Mouse (Mus musculus) ES-E14 (cell line): ENCODE measurements around the gene Hmx1. TPM values are rescaled to one million over a fixed set of nuclear protein-coding genes. Genes with fewer than 3 reads are reported as not detected.

ENCODE experiments used
- DNase-seq: peaks from one replicate; pipeline ENCODE4 v3.0.0-alpha.2; 2013; ENCODE audit warnings: low read depth, low spot score
- H3K27ac ChIP-seq: 2 replicates; pipeline ENCODE4 v1.5.1; 2012; ENCODE audit warnings: low read depth, mild to moderate bottlenecking, low read length, moderate library complexity, mixed read lengths; ENCODE audit not compliant: poor library complexity, insufficient read depth, severe bottlenecking
- H3K36me3 ChIP-seq: 2 replicates; pipeline ENCODE4 v1.6.1; 2012; ENCODE audit warnings: mild to moderate bottlenecking, low read length, moderate library complexity, mixed read lengths; ENCODE audit not compliant: control insufficient read depth, poor library complexity, insufficient read depth, severe bottlenecking
- H3K4me1 ChIP-seq, 2 experiments: fragments of 150-350 bp in 1 of 2; sonication (generic) in 1 of 2; 2 replicates each; pipeline ENCODE4 v1.6.1; 2012; ENCODE audit warnings: low read length in 2 of 2, mild to moderate bottlenecking in 1 of 2, mixed read lengths in 1 of 2; ENCODE audit not compliant: control insufficient read depth in 2 of 2, insufficient read depth in 2 of 2, poor library complexity in 1 of 2
- H3K4me3 ChIP-seq, 2 experiments: fragments of 150-350 bp in 1 of 2; sonication (generic) in 1 of 2; 2 replicates each; pipeline ENCODE4 v1.5.1; 2012; ENCODE audit warnings: low read length in 2 of 2, low read depth in 1 of 2, mild to moderate bottlenecking in 1 of 2, mixed read lengths in 1 of 2; ENCODE audit not compliant: insufficient read depth in 1 of 2, poor library complexity in 1 of 2, severe bottlenecking in 1 of 2
- H3K9ac ChIP-seq: 2 replicates; pipeline ENCODE4 v1.6.1; 2012; ENCODE audit warnings: low read depth, mild to moderate bottlenecking, low read length, mixed read lengths; ENCODE audit not compliant: poor library complexity, insufficient read depth, severe bottlenecking
- H3K9me3 ChIP-seq: fragments of 150-350 bp; sonication (generic); 2 replicates; pipeline ENCODE4 v1.6.1; 2012; ENCODE audit warnings: low read depth, mild to moderate bottlenecking, low read length; ENCODE audit not compliant: control insufficient read depth, insufficient read depth
- CHD2 ChIP-seq: IDR thresholded peaks from 2 replicates; pipeline ENCODE4 v1.6.1; 2014; ENCODE audit warnings: mild to moderate bottlenecking, low read depth, low read length, inconsistent platforms
- HCFC1 ChIP-seq: IDR thresholded peaks from 2 replicates; pipeline ENCODE4 v1.6.1; 2012; ENCODE audit warnings: low read length, inconsistent platforms, borderline replicate concordance; ENCODE audit not compliant: insufficient read depth
- MAFK ChIP-seq: IDR thresholded peaks from 2 replicates; pipeline ENCODE4 v1.6.1; 2014; ENCODE audit warnings: mild to moderate bottlenecking, low read depth, low read length, inconsistent platforms; ENCODE audit not compliant: insufficient read depth
- ZC3H11A ChIP-seq: IDR thresholded peaks from 2 replicates; pipeline ENCODE4 v1.6.1; 2012; ENCODE audit warnings: low read depth, mild to moderate bottlenecking, inconsistent platforms, low read length, borderline replicate concordance
- ZNF384 ChIP-seq: IDR thresholded peaks from 2 replicates; pipeline ENCODE4 v1.6.1; 2012; ENCODE audit warnings: low read depth, low read length, inconsistent platforms
- in situ Hi-C, 2 experiments: fragments of 600-800 bp; cut with MboI; formaldehyde crosslinking; loops; one replicate each; pipeline ENCODE4 v1.15.1; 2025; ENCODE audit warnings: low sequenced_read_pairs in 2 of 2, inconsistent platforms in 1 of 2; ENCODE audit not compliant: unreplicated experiment in 2 of 2
- total RNA-seq: library from RNA; depleted of rRNA; stranded (reverse); fragments of 300-350 nt; gene quantifications from 2 replicates; pipeline ENCODE4 v1.2.3, GENCODE M21; 2012

The Hmx1 gene
- total RNA-seq, 1 experiment: 0.76 TPM

GRCm38 (mm10) chr5:35396976-35397641 lies 8.2 kb downstream of the Hmx1 start:
- no peaks in the 10 kb centered on the region for H3K9me3 ChIP-seq
- no peaks in the 10 kb centered on the region for H3K36me3 ChIP-seq
- TF ChIP-seq MAFK: no peak
- no peak for TF ChIP-seq CHD2
- no peak for TF ChIP-seq HCFC1
- no peak for TF ChIP-seq ZNF384
- no peak for TF ChIP-seq ZC3H11A
- H3K4me1 ChIP-seq: peaks cover 0 to 8% of the 10 kb centered on the region in 2 experiments; a peak in 1 of 4 replicates
- in situ Hi-C loops: loop anchor here in 1 of 2 experiments (25.0 kb wide), 2 partner anchors 1685 to 1960 kb away; partner anchors contain the start of genes Fgfr3 and Nkx1-1
- DNase-seq: no peak
- peak overlapping the region; percentile 35 to 45; a peak in 2 of 4 replicates for H3K4me3 ChIP-seq
- H3K27ac ChIP-seq: no peak overlapping the region
- H3K9ac ChIP-seq: no peak overlapping the region

- DNase-seq: no peak
- in situ Hi-C loops: loop anchor here in 1 of 2 experiments (25.0 kb wide), 2 partner anchors 1685 to 1960 kb away; partner anchors contain the start of genes Fgfr3 and Nkx1-1
- no peak overlapping the region for H3K9ac ChIP-seq
- peak overlapping the region; percentile 35 to 45; a peak in 2 of 4 replicates for H3K4me3 ChIP-seq
- no peak overlapping the region for H3K27ac ChIP-seq
- H3K36me3 ChIP-seq: no peaks in the 10 kb centered on the region
- H3K4me1 ChIP-seq: peaks cover 0 to 6% of the 10 kb centered on the region in 2 experiments; a peak in 1 of 4 replicates
- TF ChIP-seq CHD2 (no peak), HCFC1 (no peak), ZNF384 (no peak)
- no peaks in the 10 kb centered on the region for H3K9me3 ChIP-seq
These were observed 8.9 kb downstream of the Hmx1 start for GRCm38 (mm10) chr5:35397642-35398309.

DNA sequence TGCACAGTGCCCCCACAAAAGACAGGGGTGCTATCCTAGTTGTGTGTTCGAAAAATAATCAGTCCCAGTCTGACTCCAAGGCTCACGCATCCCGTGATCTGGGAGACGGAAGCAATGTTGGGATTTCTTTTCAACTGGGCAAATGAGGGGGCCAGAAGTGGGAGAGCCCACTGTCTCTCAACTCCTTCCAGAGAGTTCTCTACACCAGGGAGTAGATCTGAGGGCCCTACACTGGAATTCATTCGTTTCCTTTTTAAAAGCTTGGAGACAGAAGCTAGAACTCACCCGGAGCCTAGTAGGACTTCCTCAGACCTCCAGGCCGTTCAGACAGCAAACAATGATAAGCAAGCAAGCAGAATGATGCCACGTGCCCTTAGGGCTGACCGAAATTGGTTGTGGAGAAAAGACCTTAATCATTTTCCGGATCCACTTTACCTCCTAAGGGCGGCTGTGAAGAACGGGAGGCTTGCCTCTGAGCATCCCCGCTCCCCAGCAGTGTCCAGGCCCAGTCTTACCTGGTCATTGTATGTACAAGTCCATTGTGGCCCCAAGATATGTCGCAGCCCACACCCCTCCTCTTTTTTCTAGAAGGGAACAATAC lies 9.5 kb downstream of the Hmx1 start:
- Histone ChIP-seq H3K9ac (no peak overlapping the region), H3K27ac (no peak overlapping the region), H3K9me3 (no peaks in the 10 kb centered on the region), H3K4me1 (peaks cover 0 to 6% of the 10 kb centered on the region in 2 experiments; a peak in 1 of 4 replicates), H3K4me3 (no peak overlapping the region), H3K36me3 (no peaks in the 10 kb centered on the region)
- TF ChIP-seq MAFK: no peak
- no peak for TF ChIP-seq CHD2
- no peak for TF ChIP-seq HCFC1
- TF ChIP-seq ZNF384: no peak
- TF ChIP-seq ZC3H11A: no peak
- in situ Hi-C loops: loop anchor here in 1 of 2 experiments (25.0 kb wide), 2 partner anchors 1686 to 1961 kb away; partner anchors contain the start of genes Fgfr3 and Nkx1-1
- no peak for DNase-seq

DNA sequence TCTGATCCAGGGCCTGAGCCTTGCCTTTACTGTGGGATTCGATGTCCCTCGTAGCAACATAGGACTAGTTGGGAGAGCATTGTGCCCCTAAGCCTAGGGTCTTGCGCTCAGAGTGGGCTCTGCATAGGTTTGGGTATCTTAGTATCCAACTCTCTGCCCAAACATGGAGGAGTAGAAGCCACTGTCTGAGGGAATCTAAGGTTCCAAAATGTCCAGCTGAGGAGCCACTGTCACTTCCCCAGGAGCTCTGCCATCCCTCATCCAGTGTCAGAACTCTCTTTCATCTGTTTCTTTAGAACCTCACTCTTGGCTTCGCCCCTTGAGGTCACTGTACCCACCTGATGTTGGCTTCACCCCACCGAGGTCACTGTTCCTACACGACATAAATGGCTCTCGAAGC lies 10.2 kb downstream of the Hmx1 start:
- Histone ChIP-seq H3K36me3 (no peaks in the 10 kb centered on the region), H3K27ac (no peak overlapping the region), H3K9me3 (no peaks in the 10 kb centered on the region), H3K9ac (no peak overlapping the region), H3K4me3 (no peak overlapping the region), H3K4me1 (peaks cover 0 to 6% of the 10 kb centered on the region in 2 experiments; a peak in 1 of 4 replicates)
- no peak for TF ChIP-seq MAFK
- TF ChIP-seq ZC3H11A: no peak
- no peak for TF ChIP-seq ZNF384
- TF ChIP-seq HCFC1: no peak
- TF ChIP-seq CHD2: no peak
- in situ Hi-C loops: loop anchor here in 1 of 2 experiments (25.0 kb wide), 2 partner anchors 1687 to 1962 kb away; partner anchors contain the start of genes Fgfr3 and Nkx1-1
- no peak for DNase-seq
